Mouse (Mus musculus) testis, adult 2 months (tissue): ENCODE measurements at regions not wholly inside any gene's neighbourhood (a gene's known extent, or its start where the extent isn't known, plus 50 kb on each side); places are given as distances from the start of the nearest gene placed in this dataset.

Experiments
- H3K27ac ChIP-seq: fragments of 200-500 bp; 2 replicates; pipeline ENCODE4 v1.5.1; 2012; ENCODE audit warnings: low read depth, low read length; ENCODE audit not compliant: control insufficient read depth, insufficient read depth
- H3K27me3 ChIP-seq: fragments of 200-500 bp; 2 replicates; pipeline ENCODE4 v1.6.1; 2012; ENCODE audit warnings: mild to moderate bottlenecking, low read length, moderate library complexity; ENCODE audit not compliant: control insufficient read depth, insufficient read depth
- H3K36me3 ChIP-seq: fragments of 200-500 bp; 2 replicates; pipeline ENCODE4 v1.6.1; 2012; ENCODE audit warnings: mild to moderate bottlenecking, low read length; ENCODE audit not compliant: control insufficient read depth, insufficient read depth
- H3K4me1 ChIP-seq: fragments of 200-500 bp; 2 replicates; pipeline ENCODE4 v1.6.1; 2012; ENCODE audit warnings: low read length; ENCODE audit not compliant: control insufficient read depth, insufficient read depth
- H3K4me3 ChIP-seq: fragments of 200-500 bp; 2 replicates; pipeline ENCODE4 v1.5.1; 2012; ENCODE audit warnings: low read depth, mild to moderate bottlenecking, low read length, moderate library complexity, mixed read lengths; ENCODE audit not compliant: control insufficient read depth
- CTCF ChIP-seq: fragments of 200-500 bp; IDR thresholded peaks from 2 replicates; pipeline ENCODE4 v1.5.1; 2012; ENCODE audit warnings: low read depth, mild to moderate bottlenecking, inconsistent platforms, low read length, moderate library complexity; ENCODE audit not compliant: control insufficient read depth, insufficient read depth, insufficient replicate concordance
- POLR2A ChIP-seq: fragments of 200-500 bp; IDR thresholded peaks from 2 replicates; pipeline ENCODE4 v1.6.1; 2012; ENCODE audit warnings: low read depth, mild to moderate bottlenecking, inconsistent platforms, low read length, moderate library complexity; ENCODE audit not compliant: control insufficient read depth

DNA sequence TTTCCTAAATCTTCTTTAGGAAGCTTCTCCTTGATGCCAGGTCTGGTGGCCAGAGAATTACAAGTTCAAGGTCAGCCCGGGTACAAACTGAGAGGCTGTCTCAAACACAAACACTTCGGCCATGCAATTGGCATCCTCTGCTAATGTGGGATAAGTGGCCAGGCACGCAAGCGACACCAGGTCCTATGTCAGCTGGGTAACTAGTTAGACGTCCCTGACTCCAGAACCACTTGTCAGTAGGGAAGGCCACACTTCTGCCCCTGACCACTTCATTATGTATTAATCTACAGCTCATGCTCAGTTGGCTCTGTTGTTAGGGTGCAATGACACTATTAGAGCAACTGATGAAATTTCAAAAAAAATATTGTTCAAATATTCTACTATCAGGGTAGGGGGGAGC lies 149.5 kb upstream of the Tshz3 start:
- Histone ChIP-seq H3K36me3 (no peaks in the 10 kb centered on the region), H3K27ac (no peak overlapping the region), H3K27me3 (no peaks in the 10 kb centered on the region), H3K4me3 (no peak overlapping the region), H3K4me1 (no peaks in the 10 kb centered on the region)
- TF ChIP-seq CTCF: no peak
- no peak for TF ChIP-seq POLR2A

DNA sequence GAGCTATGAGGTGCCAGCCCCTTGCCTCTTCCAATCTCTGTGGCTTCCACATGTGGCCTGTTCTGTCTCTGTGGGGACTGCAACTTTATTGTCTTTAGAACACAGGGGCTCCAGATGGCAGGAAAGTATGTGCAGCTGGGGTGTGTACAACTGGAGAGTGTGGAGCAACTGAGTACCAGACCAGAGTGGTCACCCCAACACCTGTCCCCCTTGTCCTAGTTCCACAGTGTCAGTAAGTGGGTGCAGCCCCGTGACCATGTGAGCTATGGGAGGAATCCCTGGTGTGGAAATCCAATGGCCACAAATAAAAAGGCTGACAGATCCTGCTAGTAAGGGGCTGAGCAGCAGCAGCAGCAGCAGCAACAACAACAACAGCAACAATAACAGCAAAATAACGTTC lies 126.9 kb upstream of the Tshz3 start:
- no peak overlapping the region for H3K4me3 ChIP-seq
- no peaks in the 10 kb centered on the region for H3K36me3 ChIP-seq
- no peaks in the 10 kb centered on the region for H3K4me1 ChIP-seq
- no peaks in the 10 kb centered on the region for H3K27me3 ChIP-seq
- no peak for TF ChIP-seq CTCF
- TF ChIP-seq POLR2A: no peak
- no peak overlapping the region for H3K27ac ChIP-seq

DNA sequence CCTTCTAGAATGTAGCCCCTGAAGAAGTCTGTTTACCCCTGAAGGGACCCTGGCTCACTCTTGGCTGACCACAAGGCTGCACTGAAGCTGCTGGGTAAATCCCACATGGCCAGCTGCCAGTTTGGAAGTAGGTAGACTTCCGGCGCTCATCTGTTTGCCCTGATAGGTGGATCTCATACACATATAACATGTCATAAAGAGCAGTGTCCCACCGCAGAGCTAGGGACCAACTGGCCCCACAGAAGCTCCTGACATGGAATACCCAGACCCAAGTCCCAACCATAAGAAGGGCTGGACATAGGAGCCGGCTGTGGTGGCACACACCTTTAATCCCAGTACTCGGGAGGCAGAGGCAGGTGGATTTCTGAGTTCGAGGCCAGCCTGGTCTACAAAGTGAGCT lies 115.8 kb upstream of the Tshz3 start:
- Histone ChIP-seq H3K4me1 (no peaks in the 10 kb centered on the region), H3K27ac (no peak overlapping the region), H3K27me3 (no peaks in the 10 kb centered on the region), H3K4me3 (no peak overlapping the region), H3K36me3 (no peaks in the 10 kb centered on the region)
- no peak for TF ChIP-seq CTCF
- TF ChIP-seq POLR2A: no peak

DNA sequence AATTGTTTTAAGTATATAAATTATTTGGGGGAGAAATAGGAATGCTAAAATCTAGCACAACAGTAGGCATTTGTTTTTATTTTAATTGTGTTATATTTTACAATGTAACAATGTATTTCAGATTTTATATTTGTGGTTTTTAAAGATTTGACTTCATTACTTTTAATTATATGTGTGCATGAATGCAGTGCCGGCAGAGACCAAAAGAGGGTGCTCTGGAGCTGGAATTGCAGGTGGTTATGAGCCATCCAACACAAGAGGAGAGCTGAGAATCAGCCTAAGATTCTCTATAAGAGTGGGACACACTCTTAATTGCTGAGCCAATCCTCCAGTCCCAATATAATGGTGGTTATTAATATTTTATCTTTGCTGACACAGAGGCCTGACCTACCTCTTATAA lies 112.9 kb upstream of the Tshz3 start:
- H3K4me3 ChIP-seq: no peak overlapping the region
- no peaks in the 10 kb centered on the region for H3K4me1 ChIP-seq
- TF ChIP-seq CTCF: 0 out of 2 replicates have a peak, but pooled peaks have one; percentile 5
- no peak for TF ChIP-seq POLR2A
- H3K27me3 ChIP-seq: no peaks in the 10 kb centered on the region
- H3K36me3 ChIP-seq: no peaks in the 10 kb centered on the region
- no peak overlapping the region for H3K27ac ChIP-seq

DNA sequence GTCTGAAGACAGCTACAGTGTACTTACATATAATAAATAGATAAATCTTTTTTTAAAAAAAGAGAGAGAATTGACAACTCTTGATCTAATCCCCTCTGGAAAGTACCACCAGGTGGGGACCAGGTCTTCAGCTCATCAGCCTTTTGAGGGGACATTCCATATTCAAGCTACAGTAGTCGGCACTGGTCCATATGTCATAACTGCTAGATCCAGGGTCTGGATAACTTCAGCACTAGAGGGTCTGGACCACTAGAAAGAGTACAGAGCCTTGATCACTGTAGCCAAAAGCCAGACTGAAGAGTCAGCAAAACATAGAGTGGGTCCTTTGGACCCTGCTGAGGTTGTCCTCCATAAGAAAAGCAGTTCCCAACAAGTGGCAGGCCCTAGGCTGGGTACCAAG lies 106.4 kb upstream of the Tshz3 start:
- Histone ChIP-seq H3K4me3 (no peak overlapping the region), H3K27me3 (no peaks in the 10 kb centered on the region), H3K4me1 (no peaks in the 10 kb centered on the region), H3K36me3 (no peaks in the 10 kb centered on the region), H3K27ac (no peak overlapping the region)
- no peak for TF ChIP-seq POLR2A

DNA sequence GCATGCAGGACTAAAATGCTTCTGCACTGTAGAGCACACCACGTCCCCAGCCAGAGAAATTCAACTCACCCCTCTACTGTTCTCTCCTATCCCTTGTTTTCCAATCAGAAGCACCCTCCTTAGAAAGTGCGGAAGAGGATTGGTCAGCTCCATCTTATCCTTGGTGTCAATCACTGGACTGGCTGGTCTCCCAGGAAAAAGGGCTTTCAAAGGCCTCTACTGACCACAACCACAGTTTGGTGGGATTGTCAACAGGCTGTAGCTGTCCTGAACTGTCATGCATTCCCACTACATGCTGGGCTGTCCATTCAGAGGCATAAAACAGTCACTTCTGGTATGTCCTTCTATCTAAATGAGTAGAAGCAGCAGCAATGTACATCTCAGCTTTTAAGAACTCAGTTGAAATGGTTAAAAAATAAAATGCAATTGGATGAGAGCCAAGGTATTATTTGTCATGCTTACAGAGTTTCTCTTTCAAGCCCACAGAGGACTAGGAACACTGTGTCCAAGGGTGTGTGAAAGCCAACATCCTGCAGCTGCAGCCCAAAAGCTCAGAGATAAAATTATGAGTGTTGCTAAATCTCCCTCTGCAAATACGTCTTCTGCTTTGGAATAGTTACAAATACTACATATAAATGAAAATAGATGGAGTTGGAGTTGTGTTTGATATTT lies 101.2 kb upstream of the Tshz3 start:
- Histone ChIP-seq H3K27me3 (no peaks in the 10 kb centered on the region), H3K4me1 (no peaks in the 10 kb centered on the region), H3K36me3 (no peaks in the 10 kb centered on the region), H3K27ac (no peak overlapping the region), H3K4me3 (no peak overlapping the region)
- TF ChIP-seq CTCF (no peak), POLR2A (no peak)

DNA sequence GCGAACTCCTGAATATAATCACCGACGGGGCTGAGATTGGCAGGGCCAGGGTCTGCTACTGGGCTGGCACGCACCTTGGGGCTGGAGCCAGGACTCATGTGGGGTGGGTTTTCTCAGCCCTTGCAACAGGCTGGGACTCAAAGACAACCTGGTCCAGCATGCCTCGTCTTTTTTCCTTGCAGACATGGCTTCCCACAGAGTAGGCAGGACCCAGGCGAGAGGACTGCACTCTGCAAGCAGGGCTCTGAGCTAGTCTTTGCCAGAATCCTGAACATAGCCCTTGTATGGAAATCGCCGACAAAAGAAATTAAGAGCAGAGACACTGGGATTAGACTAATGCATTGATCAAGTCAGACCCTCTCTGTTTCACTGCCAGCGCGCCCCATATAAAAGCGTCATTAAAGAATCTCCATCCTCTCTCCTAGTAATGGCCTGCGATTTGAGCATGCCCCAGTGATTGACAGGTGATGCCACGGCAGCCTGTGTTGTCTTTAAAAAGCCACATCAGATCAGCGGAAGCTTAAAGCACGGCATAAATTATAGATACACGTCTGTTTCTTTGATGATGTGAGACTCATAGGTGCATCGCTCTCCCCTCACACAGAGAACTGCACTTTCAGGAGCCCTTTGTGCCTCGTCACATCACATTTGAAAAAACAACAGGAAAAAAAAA lies 92.8 kb upstream of the Tshz3 start:
- Histone ChIP-seq H3K27ac (no peak overlapping the region), H3K27me3 (no peaks in the 10 kb centered on the region), H3K36me3 (no peaks in the 10 kb centered on the region), H3K4me1 (no peaks in the 10 kb centered on the region), H3K4me3 (no peak overlapping the region)
- TF ChIP-seq POLR2A (no peak), CTCF (no peak)

DNA sequence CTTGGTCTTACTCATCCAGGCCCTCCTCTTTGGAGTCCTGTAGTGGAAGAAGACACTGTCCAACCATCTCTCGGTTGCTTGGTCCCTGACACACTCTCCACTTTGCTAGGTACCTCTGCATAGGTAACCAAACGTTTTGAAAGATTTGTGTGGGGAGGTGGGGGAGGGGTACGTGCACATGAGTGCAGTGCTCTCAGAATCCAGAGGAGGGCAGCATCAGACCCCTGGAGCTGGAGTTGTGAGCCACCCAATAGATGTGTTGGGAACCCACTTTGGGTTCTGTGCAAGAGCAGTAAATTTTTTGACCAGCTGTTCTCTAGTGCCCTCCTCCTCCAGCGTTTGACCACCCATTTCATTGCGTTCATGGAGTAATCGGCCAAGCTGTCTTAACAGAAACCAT lies 77.7 kb upstream of the Tshz3 start:
- TF ChIP-seq CTCF: peak; percentile 48; the same call in 1 of the 2 replicates
- no peak for TF ChIP-seq POLR2A
- Histone ChIP-seq H3K4me1 (no peaks in the 10 kb centered on the region), H3K36me3 (no peaks in the 10 kb centered on the region), H3K4me3 (no peak overlapping the region), H3K27me3 (no peaks in the 10 kb centered on the region), H3K27ac (no peak overlapping the region)
